Mouse (Mus musculus) spleen, adult 2 months (tissue): ENCODE data around the gene Nufip2.

Experiments used
- CTCF ChIP-seq: fragments of 200-500 bp; IDR thresholded peaks from 2 replicates; pipeline ENCODE4 v1.5.1; 2011; ENCODE audit warnings: mild to moderate bottlenecking, inconsistent platforms; ENCODE audit not compliant: insufficient read depth, insufficient read length, insufficient replicate concordance; ENCODE audit errors: extremely low read depth
- POLR2A ChIP-seq: fragments of 200-500 bp; IDR thresholded peaks from 2 replicates; pipeline ENCODE4 v1.6.1; 2011; ENCODE audit warnings: low read depth, low read length, inconsistent platforms

DNA sequence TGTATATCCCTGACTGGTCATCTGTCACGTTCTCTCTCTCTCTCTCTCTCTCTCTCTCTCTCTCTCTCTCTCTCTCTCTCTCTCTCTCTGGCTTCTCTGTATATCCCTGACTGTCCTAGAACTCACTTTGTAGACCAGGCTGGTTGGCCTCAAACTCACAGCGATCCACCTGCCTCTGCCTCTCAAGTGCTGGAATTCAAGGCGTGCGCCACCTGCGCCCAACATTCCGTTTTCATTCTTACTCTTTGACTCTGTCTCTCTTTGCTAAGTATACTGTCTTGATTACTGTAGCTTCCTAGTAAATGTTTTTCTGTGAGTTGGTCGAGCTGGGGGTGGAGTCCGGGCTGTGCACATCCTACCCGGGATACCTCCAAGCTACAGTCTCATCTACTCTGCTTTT is 44.6 kb upstream of the Nufip2 start:
- TF ChIP-seq POLR2A (no peak), CTCF (no peak)
